Mouse (Mus musculus) CH12.LX (cell line): ENCODE results near the gene Ugt1a6b. TPM values are rescaled to one million over a fixed set of nuclear protein-coding genes. Genes with fewer than 3 reads are reported as not detected.

Source experiments
- DNase-seq: peaks from one replicate; pipeline ENCODE4 v3.0.0-alpha.2; 2013; ENCODE audit errors: extremely low read depth
- H3K27ac ChIP-seq: 2 replicates; pipeline ENCODE4 v1.5.1; 2012; ENCODE audit warnings: low read depth, mild to moderate bottlenecking, control low read depth, moderate library complexity; ENCODE audit not compliant: insufficient read depth
- H3K27me3 ChIP-seq: replicated peaks from 2 replicates; pipeline ENCODE3; 2012; ENCODE audit warnings: inconsistent platforms
- H3K36me3 ChIP-seq, 2 experiments: replicated peaks in 1 of 2; 2 replicates each; pipeline versions ENCODE3 to v1.6.1; 2012; ENCODE audit warnings: inconsistent platforms in 1 of 2, low read length in 1 of 2, mild to moderate bottlenecking in 1 of 2, mixed read lengths in 1 of 2, moderate library complexity in 1 of 2; ENCODE audit not compliant: control insufficient read depth in 1 of 2, insufficient read depth in 1 of 2
- H3K4me1 ChIP-seq, 2 experiments: 2 replicates each; pipeline ENCODE4 v1.6.1; 2012; ENCODE audit warnings: inconsistent platforms in 1 of 2, moderate library complexity in 1 of 2; ENCODE audit not compliant: insufficient read depth in 2 of 2, control insufficient read depth in 1 of 2
- H3K4me2 ChIP-seq: 2 replicates; pipeline ENCODE4 v1.6.1; 2012; ENCODE audit warnings: low read depth, mild to moderate bottlenecking, control low read depth; ENCODE audit not compliant: poor library complexity, insufficient read depth, severe bottlenecking
- H3K4me3 ChIP-seq, 3 experiments: fragments of 150-350 bp in 1 of 3; sonication (generic) in 1 of 3; replicated peaks in 1 of 3; 2 replicates each; pipeline versions ENCODE3 to v1.5.1; 2011 to 2012; ENCODE audit warnings: low read depth in 2 of 3, low read length in 2 of 3, mild to moderate bottlenecking in 2 of 3, moderate library complexity in 2 of 3, control low read depth in 1 of 3, improper control_type of control experiment in 1 of 3, inconsistent platforms in 1 of 3, mixed read lengths in 1 of 3; ENCODE audit not compliant: poor library complexity in 1 of 3
- H3K79me2 ChIP-seq: replicated peaks from 2 replicates; pipeline ENCODE4 v1.6.1; 2012; ENCODE audit warnings: mild to moderate bottlenecking, moderate library complexity; ENCODE audit not compliant: control insufficient read depth, poor library complexity, insufficient read depth, severe bottlenecking; ENCODE audit errors: extremely low read depth
- H3K9ac ChIP-seq: 2 replicates; pipeline ENCODE4 v1.6.1; 2012; ENCODE audit warnings: low read depth, mild to moderate bottlenecking, control low read depth, moderate library complexity; ENCODE audit not compliant: insufficient read depth
- H3K9me3 ChIP-seq: replicated peaks from 2 replicates; pipeline ENCODE3; 2012; ENCODE audit warnings: low read length, inconsistent platforms, mixed read lengths
- CHD1 ChIP-seq: IDR thresholded peaks from 2 replicates; pipeline ENCODE4 v1.6.1; 2012; ENCODE audit warnings: low read depth, low read length, improper control_type of control experiment, inconsistent platforms
- CTCF ChIP-seq, 2 experiments: IDR thresholded peaks in 1 of 2; conservative IDR thresholded peaks in 1 of 2; 2 replicates each; pipeline ENCODE4 v1.5.1; 2011 to 2012; ENCODE audit warnings: low read depth in 2 of 2, low read length in 2 of 2, improper control_type of control experiment in 1 of 2, inconsistent platforms in 1 of 2, mild to moderate bottlenecking in 1 of 2, moderate library complexity in 1 of 2
- ELF1 ChIP-seq: IDR thresholded peaks from 2 replicates; pipeline ENCODE4 v1.6.1; 2014; ENCODE audit warnings: low read depth, mild to moderate bottlenecking, inconsistent platforms, low read length, improper control_type of control experiment
- ETS1 ChIP-seq: conservative IDR thresholded peaks from 2 replicates; pipeline ENCODE4 v1.6.1; 2012; ENCODE audit warnings: low read depth, mild to moderate bottlenecking, inconsistent platforms, low read length, improper control_type of control experiment, moderate library complexity
- HCFC1 ChIP-seq: IDR thresholded peaks from 2 replicates; pipeline ENCODE4 v1.6.1; 2012; ENCODE audit warnings: low read depth, mild to moderate bottlenecking, inconsistent platforms, low read length, improper control_type of control experiment
- IRF4 ChIP-seq: IDR thresholded peaks from 2 replicates; pipeline ENCODE4 v1.6.1; 2014; ENCODE audit warnings: low read depth, mild to moderate bottlenecking, inconsistent platforms, low read length, improper control_type of control experiment
- JUN ChIP-seq: IDR thresholded peaks from 2 replicates; pipeline ENCODE4 v1.6.1; 2011; ENCODE audit warnings: low read depth, mild to moderate bottlenecking, low read length, improper control_type of control experiment, moderate library complexity; ENCODE audit not compliant: insufficient read depth
- KAT2A ChIP-seq: IDR thresholded peaks from 2 replicates; pipeline ENCODE4 v1.6.1; 2012; ENCODE audit warnings: low read length, improper control_type of control experiment, inconsistent platforms; ENCODE audit not compliant: insufficient replicate concordance
- MAX ChIP-seq: IDR thresholded peaks from 2 replicates; pipeline ENCODE4 v1.6.1; 2011; ENCODE audit warnings: low read length, improper control_type of control experiment
- MEF2A ChIP-seq: IDR thresholded peaks from 2 replicates; pipeline ENCODE4 v1.6.1; 2014; ENCODE audit warnings: low read depth, mild to moderate bottlenecking, inconsistent platforms, low read length, improper control_type of control experiment, borderline replicate concordance
- NELFE ChIP-seq: IDR thresholded peaks from 2 replicates; pipeline ENCODE4 v1.6.1; 2011; ENCODE audit warnings: low read depth, low read length, improper control_type of control experiment
- NRF1 ChIP-seq: IDR thresholded peaks from 2 replicates; pipeline ENCODE4 v1.6.1; 2014; ENCODE audit warnings: low read depth, mild to moderate bottlenecking, inconsistent platforms, low read length, improper control_type of control experiment, moderate library complexity
- PAX5 ChIP-seq: IDR thresholded peaks from 2 replicates; pipeline ENCODE4 v1.6.1; 2012; ENCODE audit warnings: low read length, inconsistent platforms, mixed read lengths
- RCOR1 ChIP-seq: conservative IDR thresholded peaks from 2 replicates; pipeline ENCODE4 v1.6.1; 2012; ENCODE audit warnings: low read depth, mild to moderate bottlenecking, inconsistent platforms, low read length, improper control_type of control experiment
- TBP ChIP-seq: conservative IDR thresholded peaks from 2 replicates; pipeline ENCODE4 v1.6.1; 2011; ENCODE audit warnings: low read depth, low read length, improper control_type of control experiment
- TCF12 ChIP-seq: IDR thresholded peaks from 2 replicates; pipeline ENCODE4 v1.6.1; 2014; ENCODE audit warnings: low read depth, mild to moderate bottlenecking, inconsistent platforms, low read length, improper control_type of control experiment
- USF2 ChIP-seq: conservative IDR thresholded peaks from 2 replicates; pipeline ENCODE4 v1.6.1; 2011; ENCODE audit warnings: low read depth, low read length, improper control_type of control experiment
- ZC3H11A ChIP-seq: IDR thresholded peaks from 2 replicates; pipeline ENCODE4 v1.6.1; 2012; ENCODE audit warnings: low read depth, mild to moderate bottlenecking, inconsistent platforms, low read length, improper control_type of control experiment
- ZMIZ1 ChIP-seq: IDR thresholded peaks from 2 replicates; pipeline ENCODE4 v1.6.1; 2012; ENCODE audit warnings: low read depth, mild to moderate bottlenecking, inconsistent platforms, low read length, improper control_type of control experiment
- ZNF384 ChIP-seq: IDR thresholded peaks from 2 replicates; pipeline ENCODE4 v1.6.1; 2012; ENCODE audit warnings: low read depth, low read length, improper control_type of control experiment, inconsistent platforms
- dilution Hi-C: fragments of 300-500 bp; cut with MboI; formaldehyde crosslinking; loops from 2 replicates; pipeline ENCODE4 v1.14.3; 2020; ENCODE audit warnings: low sequenced_read_pairs; ENCODE audit not compliant: extremely low pct_unique_long_range_greater_than_20kb, extremely low pct_ligation_motif_present
- in situ Hi-C: fragments of 300-500 bp; cut with MboI; formaldehyde crosslinking; loops from 3 replicates; pipeline ENCODE4 v1.14.3; 2019; ENCODE audit warnings: low sequenced_read_pairs, low pct_ligation_motif_present, low pct_unique_long_range_greater_than_20kb, mixed read lengths
- polyA plus RNA-seq: library from polyadenylated mRNA; unstranded; fragments of >175 nt; gene quantifications from 2 replicates; pipeline ENCODE4 v1.2.1, GENCODE M21; 2012; ENCODE audit warnings: low read depth; ENCODE audit not compliant: insufficient read length
- total RNA-seq, 2 experiments: library from RNA; depleted of rRNA; stranded (reverse); fragments of 300-350 nt in 1 of 2; fragments of >200 nt in 1 of 2; gene quantifications; 2 replicates each; pipeline ENCODE4 v1.2.3; 2012 to 2014

Gene Ugt1a6b
- total and polyA plus RNA-seq, 3 experiments = 0.13 to 0.26 TPM; not detected in 1

- Histone ChIP-seq H3K79me2 (no peaks in the 10 kb centered on the region), H3K9me3 (peaks cover 68% of the 10 kb centered on the region), H3K4me2 (no peak overlapping the region), H3K36me3 (no peaks in the 10 kb centered on the region), H3K9ac (no peak overlapping the region), H3K4me1 (0 out of 4 replicates have a peak, but pooled peaks cover 0 to 3% of the 10 kb centered on the region in 2 experiments), H3K4me3 (no peak overlapping the region), H3K27ac (no peak overlapping the region), H3K27me3 (no peaks in the 10 kb centered on the region)
- no peak for TF ChIP-seq CTCF (conservative IDR thresholded peaks at IDR 0.05 in 1 of 2, IDR thresholded peaks at IDR 0.05 in 1 of 2; ENCODE audit: low read depth in 2 of 2, low read length in 2 of 2)
- no peak for TF ChIP-seq JUN
- TF ChIP-seq ZMIZ1 = no peak
- no peak for TF ChIP-seq MEF2A
- no peak for TF ChIP-seq TBP
- no peak for TF ChIP-seq USF2
- no peak for TF ChIP-seq IRF4
- no peak for TF ChIP-seq ELF1
- TF ChIP-seq NRF1 = no peak
- no peak for TF ChIP-seq MAX
- no peak for TF ChIP-seq ZC3H11A
- no peak for TF ChIP-seq RCOR1
- TF ChIP-seq ETS1 = no peak
- dilution Hi-C loops (no loop called here), in situ Hi-C loops (no loop called here)
- no peak for DNase-seq
Measured at GRCm38 (mm10) chr1:88229566-88229965, 126.5 kb downstream of the Ugt1a6b start.

DNA sequence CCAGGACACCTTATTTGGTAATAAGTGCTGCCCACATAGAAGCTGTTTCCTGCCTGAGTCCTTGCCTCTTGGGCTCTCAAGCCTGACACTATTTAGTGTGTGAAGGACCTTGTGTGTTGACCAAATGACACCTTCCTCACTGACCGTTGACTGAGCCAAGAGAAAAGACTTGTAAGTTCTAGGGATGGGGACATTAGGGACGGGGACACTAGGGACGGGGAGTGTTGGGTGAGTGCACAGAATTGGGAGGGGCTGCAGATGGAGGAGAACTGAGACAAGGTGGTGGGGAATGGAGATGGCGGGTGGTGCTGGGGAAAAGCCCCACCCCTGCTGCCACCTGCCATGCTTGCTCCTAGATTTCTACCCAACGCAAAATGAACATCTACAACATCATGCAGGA is 126.9 kb downstream of the Ugt1a6b start:
- DNase-seq = no peak
- Histone ChIP-seq H3K9me3 (peaks cover 73% of the 10 kb centered on the region), H3K27ac (no peak overlapping the region), H3K9ac (no peak overlapping the region), H3K79me2 (no peaks in the 10 kb centered on the region), H3K4me3 (no peak overlapping the region), H3K4me1 (0 out of 4 replicates have a peak, but pooled peaks cover 0 to 3% of the 10 kb centered on the region in 2 experiments), H3K4me2 (no peak overlapping the region), H3K27me3 (peaks cover 2% of the 10 kb centered on the region), H3K36me3 (no peaks in the 10 kb centered on the region)
- in situ Hi-C loops (no loop called here), dilution Hi-C loops (no loop called here)
- TF ChIP-seq ZC3H11A (no peak), ZNF384 (no peak), PAX5 (no peak), CHD1 (no peak), ETS1 (no peak), KAT2A (no peak), TCF12 (no peak), USF2 (no peak), HCFC1 (no peak), RCOR1 (no peak), IRF4 (no peak), NELFE (no peak)
